Mouse (Mus musculus): ENCODE measurements around the gene Pold4. TPM values are rescaled to one million over a fixed set of nuclear protein-coding genes. Genes with fewer than 3 reads are reported as not detected.
"Not testable (repeated sequence)": the region's sequence is repeated elsewhere in the genome, so short reads cannot be mapped to it uniquely, and the experiment has no call there.

Gene Pold4
- polyA plus RNA-seq, 1 experiment from 2014 or later = 15.2 TPM

DNA sequence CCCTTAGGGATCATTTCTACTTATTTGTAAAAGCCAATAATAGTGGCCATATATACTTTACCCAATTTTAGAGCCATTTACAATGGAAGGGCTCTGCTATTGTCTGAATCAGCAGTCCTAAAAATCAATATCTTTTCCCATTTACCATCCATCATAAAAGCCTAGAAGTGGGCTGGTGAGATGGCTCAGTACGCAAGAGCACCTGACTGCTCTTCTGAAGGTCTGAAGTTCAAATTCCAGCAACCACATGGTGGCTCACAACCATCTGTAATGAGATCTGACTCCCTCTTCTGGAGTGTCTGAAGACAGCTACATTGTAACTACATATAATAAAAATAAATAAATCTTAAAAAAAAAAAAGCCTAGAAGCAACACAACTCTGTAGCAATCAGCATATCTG, 17.0 kb downstream of the Pold4 start:
- not testable (repeated sequence) for H3K9me3 ChIP-seq (ENCODE audit: control insufficient read depth, low read length); H3K27me3 ChIP-seq (ENCODE audit: control insufficient read depth, insufficient read depth, low read length); H3K36me3 ChIP-seq (ENCODE audit: control insufficient read depth, insufficient read depth, low read length); H3K4me3 ChIP-seq (ENCODE audit: low read depth, low read length); ATAC-seq (ENCODE audit: insufficient read depth, low FRiP score, low TSS enrichment); H3K27ac ChIP-seq (ENCODE audit: low read depth, low read length); H3K4me1 ChIP-seq (ENCODE audit: control insufficient read depth, insufficient read depth, low read length); DNase-seq (ENCODE audit: low spot score); H3K4me2 ChIP-seq (ENCODE audit: low read depth); H3K9ac ChIP-seq (ENCODE audit: low read length)
- 77% methylated on average over 1 of the region's 1 CpGs for WGBS

DNA sequence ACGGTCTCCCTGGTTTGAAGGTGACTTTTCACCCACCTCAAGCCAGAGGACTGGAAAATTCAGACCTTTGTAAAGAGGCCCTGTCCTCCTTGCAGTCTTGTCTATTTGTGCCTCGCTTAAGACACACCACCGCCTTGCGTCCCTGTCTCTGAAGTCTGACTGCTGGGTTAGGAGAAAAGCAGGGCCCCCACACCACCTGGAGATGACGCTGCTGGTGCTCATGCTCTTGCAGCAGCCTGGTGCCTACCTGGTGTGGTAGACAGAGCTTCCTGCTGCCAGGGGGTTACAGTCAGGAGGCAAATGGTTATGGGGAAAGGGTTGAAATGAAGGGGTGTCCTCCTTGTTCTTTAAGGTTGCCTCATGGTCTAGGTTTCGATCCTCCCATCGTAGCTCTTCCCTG, 22.5 kb downstream of the Pold4 start:
- no peak overlapping the region for H3K4me2 ChIP-seq (ENCODE audit: low read depth)
- no peak overlapping the region for H3K4me3 ChIP-seq (ENCODE audit: low read depth, low read length)
- H3K4me1 ChIP-seq (ENCODE audit: control insufficient read depth, insufficient read depth, low read length) = no peaks in the 10 kb centered on the region
- no peak for DNase-seq (ENCODE audit: low spot score)
- no peaks in the 10 kb centered on the region for H3K27me3 ChIP-seq (ENCODE audit: control insufficient read depth, insufficient read depth, low read length)
- H3K9ac ChIP-seq (ENCODE audit: low read length) = no peak overlapping the region
- no peak overlapping the region for H3K27ac ChIP-seq (ENCODE audit: low read depth, low read length)
- no peak for ATAC-seq (ENCODE audit: insufficient read depth, low FRiP score, low TSS enrichment)
- no peaks in the 10 kb centered on the region for H3K9me3 ChIP-seq (ENCODE audit: control insufficient read depth, low read length)
- no peaks in the 10 kb centered on the region for H3K36me3 ChIP-seq (ENCODE audit: control insufficient read depth, insufficient read depth, low read length)
- 91% methylated on average over 7 of the region's 7 CpGs for WGBS

DNA sequence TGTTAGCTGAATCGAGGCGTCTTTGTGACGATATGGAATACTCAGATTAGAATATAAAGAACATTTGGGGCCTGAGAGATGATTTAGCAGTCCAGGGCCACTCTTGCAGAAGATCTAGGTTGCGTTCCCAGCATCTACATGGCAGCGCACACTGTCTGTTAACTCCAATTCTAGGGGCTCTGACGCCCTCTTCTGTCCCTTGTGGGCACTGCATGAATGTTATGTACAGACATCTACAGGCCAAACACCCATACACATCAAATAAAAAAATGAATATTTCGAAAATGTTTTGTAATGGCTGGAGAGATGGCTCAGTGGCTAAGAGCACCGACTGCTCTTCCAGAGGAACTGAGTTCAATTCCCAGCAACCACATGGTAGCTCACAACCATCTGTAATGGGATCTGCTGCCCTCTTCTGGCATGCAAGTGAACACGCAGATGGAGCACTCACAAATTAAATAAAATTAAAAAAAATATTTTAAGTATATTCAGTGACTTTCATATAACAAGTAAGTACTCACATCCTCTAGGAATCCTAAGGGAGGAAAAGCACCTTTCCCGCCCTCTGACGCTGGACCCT, 24.0 kb downstream of the Pold4 start:
- Histone ChIP-seq H3K36me3 (ENCODE audit: control insufficient read depth, insufficient read depth, low read length) (no peaks in the 10 kb centered on the region), H3K27me3 (ENCODE audit: control insufficient read depth, insufficient read depth, low read length) (no peaks in the 10 kb centered on the region), H3K27ac (ENCODE audit: low read depth, low read length) (no peak overlapping the region), H3K9ac (ENCODE audit: low read length) (no peak overlapping the region), H3K4me3 (ENCODE audit: low read depth, low read length) (no peak overlapping the region), H3K4me2 (ENCODE audit: low read depth) (no peak overlapping the region), H3K4me1 (ENCODE audit: control insufficient read depth, insufficient read depth, low read length) (no peaks in the 10 kb centered on the region), H3K9me3 (ENCODE audit: control insufficient read depth, low read length) (no peaks in the 10 kb centered on the region)
- ATAC-seq (ENCODE audit: insufficient read depth, low FRiP score, low TSS enrichment) (no peak), DNase-seq (ENCODE audit: low spot score) (no peak)
- WGBS = 74% methylated on average over 11 of the region's 11 CpGs

DNA sequence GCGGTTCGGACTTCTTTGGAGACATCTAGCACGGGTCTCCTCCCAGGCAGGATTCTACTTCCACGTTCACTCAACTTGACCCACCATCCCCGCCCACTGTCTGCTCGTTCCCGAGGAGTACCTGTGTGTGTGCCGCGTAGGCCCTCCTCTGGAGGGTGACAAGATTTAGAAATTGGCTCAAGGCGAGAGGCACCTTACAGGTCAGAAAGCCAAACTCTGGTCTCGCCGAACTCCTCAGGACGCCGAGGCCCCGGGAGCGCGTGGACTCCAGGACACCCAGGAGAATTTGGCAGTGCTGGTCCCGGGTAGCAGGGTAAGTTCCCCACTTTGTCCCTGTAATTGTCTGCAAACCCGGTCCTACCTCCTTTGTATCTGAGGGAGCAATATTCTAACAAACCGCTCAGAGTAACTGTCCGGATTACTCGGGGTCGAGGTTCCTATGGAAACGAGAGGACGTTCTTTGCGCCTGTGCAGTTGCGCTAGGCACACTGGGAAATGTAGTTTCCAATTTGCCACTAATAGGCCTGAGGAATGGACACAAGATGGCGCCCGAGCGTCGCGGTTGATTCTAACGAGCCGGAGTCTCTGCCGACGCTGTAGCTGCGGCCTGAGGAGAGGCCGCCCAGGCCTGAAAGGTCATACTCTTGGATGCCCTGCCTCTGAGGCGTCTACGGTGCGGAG, 25.7 kb downstream of the Pold4 start:
- WGBS = 2% methylated on average over 41 of the region's 41 CpGs
- Histone ChIP-seq H3K9me3 (ENCODE audit: control insufficient read depth, low read length) (no peaks in the 10 kb centered on the region), H3K27me3 (ENCODE audit: control insufficient read depth, insufficient read depth, low read length) (no peaks in the 10 kb centered on the region), H3K4me3 (ENCODE audit: low read depth, low read length) (peak overlapping the region; percentile 63), H3K4me2 (ENCODE audit: low read depth) (peak overlapping the region; percentile 84), H3K9ac (ENCODE audit: low read length) (peak overlapping the region; percentile 56), H3K36me3 (ENCODE audit: control insufficient read depth, insufficient read depth, low read length) (no peaks in the 10 kb centered on the region), H3K4me1 (ENCODE audit: control insufficient read depth, insufficient read depth, low read length) (no peaks in the 10 kb centered on the region), H3K27ac (ENCODE audit: low read depth, low read length) (no peak overlapping the region)
- peak; percentile 94 for DNase-seq (ENCODE audit: low spot score)
- peak; percentile 93 for ATAC-seq (ENCODE audit: insufficient read depth, low FRiP score, low TSS enrichment)

DNA sequence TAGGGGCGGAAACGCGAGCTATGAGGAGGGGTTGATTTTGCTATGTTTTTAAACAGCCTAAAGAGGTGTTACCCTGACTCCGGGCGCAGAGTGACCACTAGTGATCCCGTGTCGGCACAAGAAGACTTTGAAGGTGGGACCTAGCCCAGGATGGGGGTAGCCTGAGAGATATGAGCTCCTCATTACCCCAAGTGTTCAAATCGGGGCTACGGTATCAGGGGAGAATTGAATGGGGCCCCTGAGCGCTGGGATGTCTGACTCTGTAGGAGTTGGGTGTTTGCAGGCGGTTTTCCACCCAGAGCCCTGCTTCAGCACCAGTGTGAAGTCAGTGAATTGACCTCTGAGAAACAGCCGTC, 26.2 kb downstream of the Pold4 start:
- WGBS = 20% methylated on average over 12 of the region's 12 CpGs
- Histone ChIP-seq H3K9me3 (ENCODE audit: control insufficient read depth, low read length) (no peaks in the 10 kb centered on the region), H3K9ac (ENCODE audit: low read length) (peak overlapping the region; percentile 48), H3K36me3 (ENCODE audit: control insufficient read depth, insufficient read depth, low read length) (no peaks in the 10 kb centered on the region), H3K27me3 (ENCODE audit: control insufficient read depth, insufficient read depth, low read length) (no peaks in the 10 kb centered on the region), H3K4me2 (ENCODE audit: low read depth) (peak overlapping the region; percentile 84), H3K4me3 (ENCODE audit: low read depth, low read length) (peak overlapping the region; percentile 63), H3K4me1 (ENCODE audit: control insufficient read depth, insufficient read depth, low read length) (no peaks in the 10 kb centered on the region), H3K27ac (ENCODE audit: low read depth, low read length) (no peak overlapping the region)
- ATAC-seq (ENCODE audit: insufficient read depth, low FRiP score, low TSS enrichment) (peak; percentile 42; the same call in 1 of the 2 replicates), DNase-seq (ENCODE audit: low spot score) (no peak)

DNA sequence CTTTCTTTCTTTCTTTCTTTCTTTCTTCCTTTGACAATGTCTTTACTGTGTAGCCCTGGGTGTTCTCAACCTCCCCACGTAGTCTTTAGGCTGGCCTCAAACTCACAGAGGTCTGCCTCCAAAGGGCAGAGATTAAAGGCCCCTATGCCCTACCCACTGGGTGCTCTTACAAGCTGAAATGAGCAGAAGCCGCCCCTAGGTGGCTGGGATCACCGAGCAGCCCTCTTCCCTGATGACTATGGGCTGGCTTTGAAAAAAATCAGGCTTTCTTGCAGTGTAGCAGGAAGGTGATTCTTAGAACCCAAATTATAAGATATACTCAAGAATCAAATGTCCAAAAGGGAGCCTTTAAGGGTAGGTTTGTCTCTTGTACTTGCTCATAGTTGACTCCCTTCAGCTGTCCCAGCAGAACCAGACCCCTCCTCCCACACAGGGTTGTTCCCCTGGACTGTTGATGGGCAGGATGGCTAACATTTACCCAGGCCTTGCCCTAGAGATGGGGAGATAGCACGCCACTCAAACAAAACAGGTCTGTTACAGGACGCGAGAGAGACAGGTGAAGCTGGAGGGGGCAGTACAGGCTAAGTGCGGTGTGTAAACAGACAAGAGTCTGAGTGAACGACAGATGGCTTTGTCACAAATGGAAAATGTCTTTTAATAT, 29.5 kb downstream of the Pold4 start:
- Histone ChIP-seq H3K27ac (ENCODE audit: low read depth, low read length) (no peak overlapping the region), H3K9me3 (ENCODE audit: control insufficient read depth, low read length) (no peaks in the 10 kb centered on the region), H3K27me3 (ENCODE audit: control insufficient read depth, insufficient read depth, low read length) (no peaks in the 10 kb centered on the region), H3K4me3 (ENCODE audit: low read depth, low read length) (no peak overlapping the region), H3K36me3 (ENCODE audit: control insufficient read depth, insufficient read depth, low read length) (no peaks in the 10 kb centered on the region), H3K4me2 (ENCODE audit: low read depth) (no peak overlapping the region), H3K4me1 (ENCODE audit: control insufficient read depth, insufficient read depth, low read length) (no peaks in the 10 kb centered on the region), H3K9ac (ENCODE audit: low read length) (no peak overlapping the region)
- ATAC-seq (ENCODE audit: insufficient read depth, low FRiP score, low TSS enrichment) (no peak), DNase-seq (ENCODE audit: low spot score) (no peak)
- 67% methylated on average over 8 of the region's 8 CpGs for WGBS

DNA sequence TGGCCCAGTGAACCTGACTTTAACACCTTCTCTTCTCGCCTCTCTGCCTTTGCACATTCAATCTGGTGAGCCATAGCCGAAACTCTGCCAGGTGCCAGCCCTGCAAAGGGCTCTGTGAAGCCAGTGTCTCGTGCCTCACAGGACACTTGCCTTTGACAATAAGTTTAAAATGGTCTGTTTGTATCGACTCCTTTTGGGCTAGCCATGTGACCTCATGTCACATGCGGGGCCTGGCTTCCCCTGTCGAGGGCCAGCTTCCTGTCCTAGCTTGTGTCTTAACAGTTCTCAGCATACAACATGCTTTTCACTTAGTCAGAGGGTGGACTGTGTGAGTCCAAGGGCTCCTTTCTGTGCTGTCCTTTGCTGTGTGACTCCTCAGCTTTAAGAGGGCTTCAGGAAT, 31.1 kb downstream of the Pold4 start:
- Histone ChIP-seq H3K4me2 (ENCODE audit: low read depth) (no peak overlapping the region), H3K27ac (ENCODE audit: low read depth, low read length) (no peak overlapping the region), H3K4me1 (ENCODE audit: control insufficient read depth, insufficient read depth, low read length) (no peaks in the 10 kb centered on the region), H3K4me3 (ENCODE audit: low read depth, low read length) (no peak overlapping the region), H3K36me3 (ENCODE audit: control insufficient read depth, insufficient read depth, low read length) (no peaks in the 10 kb centered on the region), H3K9me3 (ENCODE audit: control insufficient read depth, low read length) (no peaks in the 10 kb centered on the region), H3K27me3 (ENCODE audit: control insufficient read depth, insufficient read depth, low read length) (0 out of 2 replicates have a peak, but pooled peaks cover 1% of the 10 kb centered on the region), H3K9ac (ENCODE audit: low read length) (no peak overlapping the region)
- no peak for ATAC-seq (ENCODE audit: insufficient read depth, low FRiP score, low TSS enrichment)
- DNase-seq (ENCODE audit: low spot score) = no peak
- WGBS = 79% methylated on average over 6 of the region's 6 CpGs

DNA sequence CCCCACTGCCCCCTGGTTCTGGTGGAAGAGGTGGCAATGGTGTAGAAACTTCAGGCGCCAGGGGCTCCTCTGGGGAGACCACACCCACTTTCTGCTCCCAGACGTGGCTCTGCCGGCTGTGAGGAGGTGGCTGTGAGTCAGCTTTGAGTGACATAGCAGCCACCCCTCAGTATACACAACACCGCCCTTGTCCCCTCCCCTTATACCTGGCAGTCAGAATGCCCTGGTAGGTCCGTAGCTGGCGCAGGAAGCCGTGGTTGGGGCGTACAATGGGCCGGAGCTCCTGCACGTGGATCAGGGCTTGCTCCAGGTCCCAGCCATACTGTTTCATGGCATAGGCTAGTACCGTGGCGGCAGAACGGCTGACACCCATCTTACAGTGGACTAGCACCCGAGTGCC, 32.0 kb downstream of the Pold4 start:
- no peak overlapping the region for H3K9ac ChIP-seq (ENCODE audit: low read length)
- H3K27me3 ChIP-seq (ENCODE audit: control insufficient read depth, insufficient read depth, low read length) = 0 out of 2 replicates have a peak, but pooled peaks cover 9% of the 10 kb centered on the region
- H3K4me3 ChIP-seq (ENCODE audit: low read depth, low read length) = no peak overlapping the region
- no peak overlapping the region for H3K4me2 ChIP-seq (ENCODE audit: low read depth)
- no peaks in the 10 kb centered on the region for H3K4me1 ChIP-seq (ENCODE audit: control insufficient read depth, insufficient read depth, low read length)
- H3K36me3 ChIP-seq (ENCODE audit: control insufficient read depth, insufficient read depth, low read length) = no peaks in the 10 kb centered on the region
- ATAC-seq (ENCODE audit: insufficient read depth, low FRiP score, low TSS enrichment) (no peak), DNase-seq (ENCODE audit: low spot score) (no peak)
- 70% methylated on average over 14 of the region's 14 CpGs for WGBS
- no peaks in the 10 kb centered on the region for H3K9me3 ChIP-seq (ENCODE audit: control insufficient read depth, low read length)
- no peak overlapping the region for H3K27ac ChIP-seq (ENCODE audit: low read depth, low read length)

Data from neural tube, embryonic 11.5 days (tissue).